Mouse (Mus musculus) heart, postnatal 0 days (tissue): ENCODE data around the gene Kctd2. TPM values are rescaled to one million over a fixed set of nuclear protein-coding genes. Genes with fewer than 3 reads are reported as not detected.

Source experiments
- ATAC-seq: fragments of 200-750 bp; cut with Nextera tagmentation; 2 replicates; pipeline ENCODE4 v1.8.0; 2017; ENCODE audit warnings: low read depth, moderate number of reproducible peaks, moderate library complexity; ENCODE audit not compliant: insufficient read depth
- DNase-seq: peaks from one replicate; pipeline ENCODE4 v3.0.0-alpha.2; 2016; ENCODE audit warnings: low spot score
- H3K27ac ChIP-seq: fragments of 300-500 bp; sonication (generic); 2 replicates; pipeline ENCODE4 v1.5.1; 2014; ENCODE audit warnings: low read depth, mild to moderate bottlenecking
- H3K27me3 ChIP-seq: fragments of 300-500 bp; sonication (generic); 2 replicates; pipeline ENCODE4 v1.6.1; 2014; ENCODE audit warnings: low read length, mixed read lengths; ENCODE audit not compliant: control insufficient read depth, insufficient read depth
- H3K36me3 ChIP-seq: fragments of 300-500 bp; sonication (generic); replicated peaks from 2 replicates; pipeline ENCODE4 v1.6.1; 2014; ENCODE audit warnings: low read length, mixed read lengths; ENCODE audit not compliant: control insufficient read depth, insufficient read depth
- H3K4me1 ChIP-seq: fragments of 300-500 bp; sonication (generic); 2 replicates; pipeline ENCODE4 v1.6.1; 2014; ENCODE audit warnings: antibody characterized with exemption; ENCODE audit not compliant: control insufficient read depth, insufficient read depth
- H3K4me2 ChIP-seq: fragments of 300-500 bp; sonication (generic); 2 replicates; pipeline ENCODE4 v1.6.1; 2014; ENCODE audit warnings: low read depth, mild to moderate bottlenecking, low read length, moderate library complexity
- H3K4me3 ChIP-seq: fragments of 300-500 bp; sonication (generic); 2 replicates; pipeline ENCODE4 v1.5.1; 2014; ENCODE audit warnings: low read depth, low read length
- H3K9ac ChIP-seq: fragments of 300-500 bp; sonication (generic); replicated peaks from 2 replicates; pipeline ENCODE4 v1.6.1; 2014; ENCODE audit warnings: low read depth, low read length, mixed read lengths
- H3K9me3 ChIP-seq: fragments of 300-500 bp; sonication (generic); replicated peaks from 2 replicates; pipeline ENCODE4 v1.6.1; 2016; ENCODE audit warnings: low read length; ENCODE audit not compliant: control insufficient read depth
- CTCF ChIP-seq: IDR thresholded peaks from 2 replicates; pipeline ENCODE4 v1.5.1; 2016; ENCODE audit warnings: antibody characterized with exemption, control low read depth, low read depth
- EP300 ChIP-seq: IDR thresholded peaks from 2 replicates; pipeline ENCODE4 v1.6.1; 2016; ENCODE audit warnings: antibody characterized with exemption, low read depth
- WGBS: fragments of 180-500 bp; shearing (Covaris S2); extraction: QIAGEN DNeasy Blood & Tissue Kit; methylation state at CpG from one replicate; pipeline ENCODE4 v1.1.7; 2014; 5-methylcytosine and 5-hydroxymethylcytosine counted together
- polyA plus RNA-seq: library from polyadenylated mRNA; unstranded; fragments of >200 nt; fragmentation: Nextera tagmentation; extraction: Ambion mirVana; gene quantifications from 2 replicates; pipeline ENCODE4 v1.2.1, GENCODE M21; 2015
- total RNA-seq: library from RNA; depleted of rRNA; stranded (reverse); fragments of >200 nt; gene quantifications from 2 replicates; pipeline ENCODE4 v1.2.3, GENCODE M21; 2014; ENCODE audit warnings: low replicate concordance

Gene Kctd2
- total and polyA plus RNA-seq, 2 experiments from 2014 or later, result 8.3 to 15.6 TPM

DNA sequence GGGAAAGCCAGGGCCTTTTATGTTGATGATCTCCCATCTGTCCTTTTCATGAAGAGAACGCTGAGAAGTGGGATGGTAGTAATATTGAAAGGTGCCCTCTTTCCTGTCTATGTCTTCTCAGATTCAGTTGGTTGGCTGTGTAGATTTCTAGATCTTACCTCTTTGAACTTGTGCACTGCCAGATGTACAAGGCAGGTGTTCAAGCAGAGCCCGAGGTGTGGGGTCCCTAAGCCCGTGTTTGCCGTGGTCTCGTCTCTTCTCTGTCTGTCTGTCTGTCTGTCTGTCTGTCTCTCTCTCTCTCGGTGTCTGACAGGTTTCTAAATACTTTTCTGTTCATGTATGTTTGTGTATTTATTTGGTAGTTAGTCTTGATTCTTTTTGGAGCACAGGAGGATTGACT is 5.7 kb downstream of the Kctd2 start:
- TF ChIP-seq EP300 (no peak), CTCF (no peak)
- no peak overlapping the region for H3K4me2 ChIP-seq
- H3K9me3 ChIP-seq, result no peaks in the 10 kb centered on the region
- H3K4me3 ChIP-seq, result no peak overlapping the region
- ATAC-seq (no peak), DNase-seq (no peak)
- peaks cover 10% of the 10 kb centered on the region for H3K4me1 ChIP-seq
- 90% methylated on average over 6 of the region's 6 CpGs for WGBS
- H3K27ac ChIP-seq, result no peak overlapping the region
- no peaks in the 10 kb centered on the region for H3K27me3 ChIP-seq
- peaks cover 55% of the 10 kb centered on the region for H3K36me3 ChIP-seq
- no peak overlapping the region for H3K9ac ChIP-seq

DNA sequence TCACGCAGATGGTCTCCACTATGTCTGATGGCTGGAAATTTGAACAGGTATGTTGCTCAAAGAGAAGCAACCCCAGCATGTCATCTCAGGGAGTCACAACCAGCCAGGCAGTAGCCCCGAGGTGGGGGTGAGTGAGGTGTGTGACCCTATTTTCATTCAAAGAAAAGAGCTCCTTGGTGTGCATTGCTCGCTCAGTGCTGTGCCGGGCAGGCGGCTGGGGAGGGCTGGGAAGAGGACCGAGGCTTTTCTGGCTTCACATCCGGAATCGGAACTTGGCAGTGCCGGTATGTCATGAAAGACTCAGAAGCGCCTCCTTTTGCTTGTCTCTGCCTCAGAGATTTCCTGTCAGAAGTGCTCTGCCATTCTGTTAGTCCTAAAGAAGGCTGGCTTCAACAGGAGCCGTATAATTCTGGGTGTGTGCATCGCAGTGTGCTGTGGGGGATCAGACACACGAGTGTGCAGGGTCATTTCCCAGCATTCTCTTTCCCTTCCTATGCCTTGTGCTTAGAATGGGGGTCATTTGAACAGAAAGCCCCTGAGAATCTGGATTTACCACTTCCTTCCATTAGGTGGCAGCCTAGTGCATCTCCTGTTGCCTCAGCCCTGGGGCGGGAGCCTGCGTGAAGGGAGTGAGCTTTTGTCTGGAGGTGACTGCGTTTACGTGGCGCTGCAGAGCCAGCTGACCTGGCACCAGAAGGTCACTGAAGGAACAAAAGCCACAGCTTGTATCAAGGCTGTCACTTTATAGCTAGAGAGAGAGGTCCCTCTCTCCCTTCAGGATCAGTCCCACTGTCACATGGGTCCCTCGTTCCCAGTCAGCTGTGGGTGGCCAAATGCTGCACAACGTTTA is 7.8 kb downstream of the Kctd2 start:
- DNase-seq, result peak; percentile 91
- Histone ChIP-seq H3K27me3 (no peaks in the 10 kb centered on the region), H3K4me1 (no peaks in the 10 kb centered on the region), H3K9ac (no peak overlapping the region; the same call in 1 of the 2 replicates), H3K36me3 (peaks cover 73% of the 10 kb centered on the region), H3K9me3 (no peaks in the 10 kb centered on the region), H3K27ac (peak overlapping the region; percentile 75), H3K4me2 (peak overlapping the region; percentile 14; the same call in 1 of the 2 replicates), H3K4me3 (peak overlapping the region; percentile 5; the same call in 1 of the 2 replicates)
- peak; percentile 87 for ATAC-seq
- 29% methylated on average over 20 of the region's 20 CpGs for WGBS
- TF ChIP-seq CTCF (peak; percentile 88), EP300 (no peak)

DNA sequence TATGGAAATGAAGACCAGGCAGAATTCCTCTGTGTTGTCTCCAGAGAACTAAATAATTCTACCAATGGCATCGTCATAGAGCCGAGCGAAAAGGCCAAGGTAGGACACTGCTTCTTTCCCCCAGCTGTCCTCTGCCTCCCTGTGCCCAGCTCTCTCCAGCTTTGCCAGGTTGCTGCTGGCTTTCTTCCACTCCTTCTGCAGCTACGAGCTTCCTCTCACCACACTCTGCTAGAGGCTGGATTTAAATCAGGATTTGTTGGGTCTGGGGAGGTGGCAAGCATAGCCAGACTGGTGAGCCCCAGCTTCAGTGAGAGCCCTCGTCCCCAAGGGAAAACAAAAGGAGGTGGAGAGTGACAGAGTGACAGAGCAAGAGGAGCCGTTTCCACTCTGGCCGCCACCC is 9.4 kb downstream of the Kctd2 start:
- TF ChIP-seq CTCF (no peak), EP300 (no peak)
- no peaks in the 10 kb centered on the region for H3K4me1 ChIP-seq
- no peaks in the 10 kb centered on the region for H3K27me3 ChIP-seq
- no peak overlapping the region for H3K9ac ChIP-seq
- DNase-seq, result no peak
- no peak for ATAC-seq
- H3K27ac ChIP-seq, result no peak overlapping the region
- H3K4me3 ChIP-seq, result no peak overlapping the region
- peaks cover 72% of the 10 kb centered on the region for H3K36me3 ChIP-seq
- WGBS, result 79% methylated on average over 7 of the region's 7 CpGs
- H3K9me3 ChIP-seq, result no peaks in the 10 kb centered on the region
- H3K4me2 ChIP-seq, result no peak overlapping the region

DNA sequence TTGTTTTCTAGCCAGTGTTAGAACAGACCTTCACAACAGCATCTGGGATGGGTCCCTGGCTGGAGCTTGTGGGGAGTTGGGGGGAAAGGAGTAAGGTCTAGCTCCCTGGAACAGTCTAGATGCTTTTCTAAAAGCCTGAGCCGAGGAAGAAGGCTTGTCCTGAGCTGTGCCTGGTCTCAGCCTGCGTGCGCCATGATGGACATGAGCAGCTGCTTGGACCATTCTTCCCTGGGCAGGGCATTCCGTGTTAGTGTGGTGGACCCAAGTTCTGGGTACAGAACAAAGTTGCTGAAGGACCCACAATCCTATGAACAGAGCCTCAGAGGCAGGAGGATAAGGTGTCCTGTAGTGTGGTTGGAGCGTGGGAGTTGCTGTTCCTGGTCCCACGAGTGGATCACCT is 10.6 kb downstream of the Kctd2 start:
- Histone ChIP-seq H3K4me1 (peaks cover 4% of the 10 kb centered on the region; the same call in 1 of the 2 replicates), H3K27ac (no peak overlapping the region), H3K27me3 (no peaks in the 10 kb centered on the region), H3K4me2 (no peak overlapping the region), H3K36me3 (peaks cover 59% of the 10 kb centered on the region), H3K9me3 (no peaks in the 10 kb centered on the region), H3K4me3 (no peak overlapping the region), H3K9ac (no peak overlapping the region)
- DNase-seq (no peak), ATAC-seq (no peak)
- WGBS, result 92% methylated on average over 6 of the region's 6 CpGs
- TF ChIP-seq EP300 (no peak), CTCF (no peak)

DNA sequence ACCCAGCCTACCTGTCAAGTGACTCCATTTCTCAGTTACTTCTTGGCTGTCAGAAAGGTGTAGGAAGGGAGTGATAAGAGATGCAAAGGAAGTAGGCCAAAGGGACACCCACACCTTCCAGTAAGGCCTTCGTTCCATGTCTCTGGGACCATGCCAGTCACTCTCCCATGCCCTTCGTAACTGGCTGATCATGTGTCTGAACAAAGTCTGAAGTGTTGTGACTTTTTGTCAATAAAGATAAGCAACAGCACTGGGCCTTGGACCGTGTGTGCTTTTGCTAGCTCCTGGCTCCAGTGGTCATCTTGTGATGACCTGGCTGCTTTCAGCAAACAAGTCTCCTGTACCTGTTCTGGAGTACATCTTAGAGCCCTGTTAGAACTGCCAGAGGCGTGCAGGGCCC is 12.9 kb downstream of the Kctd2 start:
- no peak overlapping the region for H3K9ac ChIP-seq
- DNase-seq (no peak), ATAC-seq (no peak)
- peaks cover 37% of the 10 kb centered on the region for H3K36me3 ChIP-seq
- WGBS, result 69% methylated on average over 4 of the region's 4 CpGs
- no peak overlapping the region for H3K4me3 ChIP-seq
- no peaks in the 10 kb centered on the region for H3K9me3 ChIP-seq
- H3K4me2 ChIP-seq, result no peak overlapping the region
- no peak overlapping the region for H3K27ac ChIP-seq
- no peaks in the 10 kb centered on the region for H3K27me3 ChIP-seq
- TF ChIP-seq EP300 (no peak), CTCF (no peak)
- H3K4me1 ChIP-seq, result peaks cover 7% of the 10 kb centered on the region; the same call in 1 of the 2 replicates
